In genomic region chr11:19963717-19964141, GRCm38 (mm10) we compare ENCODE assay signal across 8 mouse cellular contexts. TPM values are rescaled to one million over a fixed set of nuclear protein-coding genes. Genes with fewer than 3 reads are reported as not detected.
DNase-seq lines count a peak whose midpoint lies in the region; TF ChIP-seq lines count a peak whose summit lies in the region.

No protein-coding gene starts in this region.

- no peak for TF ChIP-seq CTCF in kidney, adult 2 months (conservative IDR thresholded peaks at IDR 0.05; ENCODE audit: insufficient read depth, insufficient read length, low read depth, low read length)

- no peak overlapping the region; the same call in 1 of the 2 replicates for H3K4me3 ChIP-seq in kidney, adult 2 months (ENCODE audit: insufficient read depth, low read depth, low read length)

- peak; percentile 44 to 58 for DNase-seq in heart, adult 18-20 months
- no peak for DNase-seq in heart, postnatal 10 days
- DNase-seq in embryo, embryonic 11 days = peak; percentile 41
- DNase-seq in kidney, adult 2 months = peak; percentile 83
- DNase-seq in lung, postnatal 10 days = peak; percentile 48
- DNase-seq in c-Kit-positive CD71-positive TER-119-positive erythroid progenitor cells, embryonic 14.5 days (ENCODE audit: low spot score) = no peak
- no peak for DNase-seq in left cerebral cortex, postnatal 36 days (ENCODE audit: low spot score in 2 of 2)
- no peak for DNase-seq in thymus, postnatal 0 days (ENCODE audit: low spot score)

- H3K27me3 ChIP-seq in kidney, adult 2 months (replicated peaks; ENCODE audit: control insufficient read depth, insufficient read depth, low read length) = no peaks in the 10 kb centered on the region

- peak overlapping the region; percentile 88 for H3K27ac ChIP-seq in kidney, adult 2 months (ENCODE audit: insufficient read depth, low read depth, low read length)

- no peak for TF ChIP-seq POLR2A in kidney, adult 2 months (IDR thresholded peaks at IDR 0.05; ENCODE audit: low read depth, low read length)

- peaks cover 52% of the 10 kb centered on the region for H3K4me1 ChIP-seq in kidney, adult 2 months (ENCODE audit: control insufficient read depth, insufficient read depth, low read length)

- no peaks in the 10 kb centered on the region for H3K36me3 ChIP-seq in kidney, adult 2 months (ENCODE audit: control insufficient read depth, insufficient read depth, low read length)

- intact Hi-C loops in heart, postnatal 10 days (cut with DNase I) = loop anchor here (1.0 kb wide), 1 partner anchor 37 kb away; no protein-coding TSS in a partner anchor
- intact Hi-C loops in left cerebral cortex, postnatal 36 days (cut with DNase I) = loop anchor here (5.0 kb wide), 1 partner anchor 36 kb away; no protein-coding TSS in a partner anchor

- WGBS in kidney, adult 2 months = 9% methylated on average over 12 of the region's 12 CpGs

RNA-seq across cellular contexts. Expression of gene Spred2, which starts 39.6 kb away (rescaled TPM):
- 10 to 100 TPM; 18.0 to 20.7 TPM for total RNA-seq in heart, adult 18-20 months (2021)
- total RNA-seq in heart, postnatal 10 days (2021) = 10 to 100 TPM; 28.4 to 33.4 TPM
- 20.0 and 21.2 TPM in 2 replicates for polyA plus RNA-seq in kidney, adult 2 months (2012; rRNA removed)
- 100 to 1,000 TPM in 1 of 2 experiments, 10 to 100 TPM in 1; 85.1 to 102 TPM for total RNA-seq in left cerebral cortex, postnatal 36 days (2021)
- polyA plus RNA-seq in thymus, postnatal 0 days (2015; fragmentation: Nextera tagmentation; extraction: Ambion mirVana) = 5.5 and 6.4 TPM in 2 replicates

Comparison
In these comparisons a context has a peak if more than half of its experiments do, and no peak if none do; other contexts are left out.
1. DNase-seq: peak in heart, adult 18-20 months (2 of 2), embryo, embryonic 11 days (single experiment), kidney, adult 2 months (single experiment) and lung, postnatal 10 days (single experiment); none in heart, postnatal 10 days (0 of 2), c-Kit-positive CD71-positive TER-119-positive erythroid progenitor cells, embryonic 14.5 days (single experiment), left cerebral cortex, postnatal 36 days (0 of 2) and thymus, postnatal 0 days (single experiment).